Mouse (Mus musculus) megakaryocyte, embryonic 14.5 days (primary cell): ENCODE measurements around the gene Gm17409.

ENCODE experiments used
- FLI1 ChIP-seq: IDR thresholded peaks from 2 replicates; pipeline ENCODE4 v1.6.1; 2012; ENCODE audit warnings: low read length, inconsistent platforms, mixed read lengths
- GATA1 ChIP-seq: IDR thresholded peaks from 3 replicates; pipeline ENCODE4 v1.6.1; 2012; ENCODE audit warnings: mixed read lengths, low read length, inconsistent platforms, borderline replicate concordance

- no peak for TF ChIP-seq GATA1
- no peak for TF ChIP-seq FLI1
Measured at GRCm38 (mm10) chr2:58425436-58426004, 44.4 kb upstream of the Gm17409 start.
